Mouse (Mus musculus) kidney, adult 2 months (tissue): ENCODE results near the gene Mapk3.
"Not testable (repeated sequence)": the region's sequence is repeated elsewhere in the genome, so short reads cannot be mapped to it uniquely, and the experiment has no call there.

Experiments
- CTCF ChIP-seq: fragments of 200-500 bp; conservative IDR thresholded peaks from 2 replicates; pipeline ENCODE4 v1.5.1; 2011; ENCODE audit warnings: low read depth, mild to moderate bottlenecking, control low read depth, low read length, moderate library complexity, mixed read lengths; ENCODE audit not compliant: insufficient read depth, insufficient read length
- POLR2A ChIP-seq: fragments of 200-500 bp; IDR thresholded peaks from one replicate; pipeline ENCODE4 v1.6.1; 2011; ENCODE audit warnings: low read depth, low read length, control low read depth

- not testable (repeated sequence) for TF ChIP-seq POLR2A, CTCF
Measured at GRCm38 (mm10) chr7:126779101-126779500, 19.7 kb downstream of the Mapk3 start.
